In the genomic region with DNA sequence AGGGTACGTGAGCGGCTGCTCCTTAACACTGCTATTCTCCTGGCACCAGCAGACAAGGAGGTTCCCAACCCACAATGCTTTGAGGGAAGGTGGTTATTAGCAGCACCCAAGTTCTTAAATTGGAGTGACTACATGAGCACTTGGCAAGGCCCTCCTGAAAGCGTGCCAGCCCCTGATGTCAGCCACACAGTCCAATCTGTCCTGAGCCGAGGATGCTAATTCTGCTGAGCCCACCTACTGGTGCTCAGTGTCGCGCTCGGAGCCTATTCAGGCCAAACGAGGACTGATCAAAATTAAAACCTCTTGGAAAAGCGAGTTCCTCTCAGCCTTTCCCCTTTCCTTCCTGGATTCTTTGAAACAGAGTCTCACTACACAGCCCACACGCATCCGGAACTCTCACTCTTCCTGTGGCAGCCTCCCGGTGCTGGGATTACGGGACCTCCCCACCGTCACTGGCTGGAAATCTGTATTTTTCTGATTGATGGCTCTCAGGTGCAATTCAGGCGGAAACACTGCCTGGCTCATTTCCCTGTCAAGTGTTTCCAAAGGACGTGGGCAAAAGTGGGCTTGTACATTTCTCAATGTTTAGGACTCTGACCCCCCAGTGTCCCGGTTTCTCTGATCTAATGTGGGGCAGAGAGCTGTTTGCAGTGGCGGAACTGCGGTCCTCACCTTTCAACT, we compare ENCODE assay signal across 9 mouse cellular contexts. TPM values are rescaled to one million over a fixed set of nuclear protein-coding genes. Genes with fewer than 3 reads are reported as not detected.
DNase-seq lines count a peak whose midpoint lies in the region; ATAC-seq and TF ChIP-seq lines count a peak whose summit lies in the region.
"Had no signal": no experiment of that assay in that cellular context is flagged by ENCODE, and none has a peak within 500 bp of the region (broad histone marks: within the 10 kb centered on the region; RNA-seq: fewer than 3 reads in every experiment).

No protein-coding gene starts in this region.

- H3K9me3 ChIP-seq in heart, embryonic 13.5 days = no peaks in the 10 kb centered on the region
- H3K9me3 ChIP-seq in lung, embryonic 16.5 days (ENCODE audit: control insufficient read depth, low read length) = no peaks in the 10 kb centered on the region
- H3K9me3 ChIP-seq in hindbrain, embryonic 16.5 days (ENCODE audit: control insufficient read depth, low read length) = no peaks in the 10 kb centered on the region

- TF ChIP-seq CTCF in liver, adult 2 months (IDR thresholded peaks at IDR 0.05; ENCODE audit: low read depth, low read length) = no peak

- peak overlapping the region; percentile 98 for H3K27ac ChIP-seq in liver, adult 2 months (replicated peaks; ENCODE audit: insufficient read depth, low read depth, low read length)
- H3K27ac ChIP-seq in heart, embryonic 13.5 days (replicated peaks) = peak overlapping the region; percentile 53
- peak overlapping the region; percentile 1; the same call in 1 of the 2 replicates for H3K27ac ChIP-seq in lung, embryonic 16.5 days (ENCODE audit: low read length)
- no peak overlapping the region for H3K27ac ChIP-seq in hindbrain, embryonic 16.5 days (ENCODE audit: low read depth, low read length)

- 13% methylated on average over 19 of the region's 19 CpGs for WGBS in liver, adult 2 months
- 65% methylated on average over 19 of the region's 19 CpGs for WGBS in heart, embryonic 13.5 days
- 62% methylated on average over 19 of the region's 19 CpGs for WGBS in lung, embryonic 16.5 days
- 76% methylated on average over 19 of the region's 19 CpGs for WGBS in hindbrain, embryonic 16.5 days

- no peak for ATAC-seq in heart, embryonic 13.5 days (ENCODE audit: extremely low read depth, insufficient number of reproducible peaks, low FRiP score, low TSS enrichment)
- ATAC-seq in lung, embryonic 16.5 days (ENCODE audit: low read depth) = peak; percentile 68; the same call in 1 of the 2 replicates
- no peak for ATAC-seq in hindbrain, embryonic 16.5 days

- H3K4me2 ChIP-seq in heart, embryonic 13.5 days = 0 out of 2 replicates have a peak overlapping the region, but pooled peaks have one; percentile 14
- H3K4me2 ChIP-seq in lung, embryonic 16.5 days (ENCODE audit: low read depth, low read length) = no peak overlapping the region
- no peak overlapping the region for H3K4me2 ChIP-seq in hindbrain, embryonic 16.5 days (ENCODE audit: low read length)

- DNase-seq in liver, adult 2 months (ENCODE audit: extremely low read depth, low read depth, low spot score) = peak; percentile 95
- no peak for DNase-seq in liver
- peak; percentile 98 for DNase-seq in cerebellum, postnatal 25 days
- DNase-seq in layer of hippocampus, adult 8-10 months (ENCODE audit: low spot score in 2 of 2) = peak; percentile 77 to 83
- no peak for DNase-seq in embryo, embryonic 11 days

- H3K9ac ChIP-seq in liver, adult 2 months (ENCODE audit: low read depth, low read length) = peak overlapping the region; percentile 63
- no peak overlapping the region for H3K9ac ChIP-seq in heart, embryonic 13.5 days
- no peak overlapping the region for H3K9ac ChIP-seq in lung, embryonic 16.5 days (ENCODE audit: low read length)
- H3K9ac ChIP-seq in hindbrain, embryonic 16.5 days (ENCODE audit: low read depth, low read length) = no peak overlapping the region

- no peaks in the 10 kb centered on the region for H3K27me3 ChIP-seq in liver, adult 2 months (ENCODE audit: control insufficient read depth, insufficient read depth, low read length)
- no peaks in the 10 kb centered on the region for H3K27me3 ChIP-seq in heart, embryonic 13.5 days (replicated peaks)
- no peaks in the 10 kb centered on the region for H3K27me3 ChIP-seq in lung, embryonic 16.5 days (ENCODE audit: control insufficient read depth, insufficient read depth, low read depth, low read length)
- H3K27me3 ChIP-seq in hindbrain, embryonic 16.5 days (replicated peaks; ENCODE audit: control insufficient read depth, insufficient read depth, low read length) = no peaks in the 10 kb centered on the region

- H3K36me3 ChIP-seq in liver, adult 2 months (ENCODE audit: control insufficient read depth, insufficient read depth, low read length) = no peaks in the 10 kb centered on the region
- H3K36me3 ChIP-seq in heart, embryonic 13.5 days = peaks cover 8% of the 10 kb centered on the region; the same call in 1 of the 2 replicates
- no peaks in the 10 kb centered on the region for H3K36me3 ChIP-seq in lung, embryonic 16.5 days (ENCODE audit: control insufficient read depth, insufficient read depth, low read length)
- H3K36me3 ChIP-seq in hindbrain, embryonic 16.5 days (ENCODE audit: control insufficient read depth, insufficient read depth, low read length) = peaks cover 27% of the 10 kb centered on the region

- H3K4me3 ChIP-seq in liver, adult 2 months (ENCODE audit: insufficient read depth, low read depth, low read length) = peak overlapping the region; percentile 11
- H3K4me3 ChIP-seq in heart, embryonic 13.5 days = no peak overlapping the region
- no peak overlapping the region for H3K4me3 ChIP-seq in lung, embryonic 16.5 days (ENCODE audit: low read length)
- H3K4me3 ChIP-seq in hindbrain, embryonic 16.5 days (ENCODE audit: low read length) = no peak overlapping the region

- H3K4me1 ChIP-seq in liver, adult 2 months (ENCODE audit: control insufficient read depth, insufficient read depth, low read length) = peaks cover 35% of the 10 kb centered on the region
- peaks cover 14% of the 10 kb centered on the region for H3K4me1 ChIP-seq in heart, embryonic 13.5 days
- H3K4me1 ChIP-seq in lung, embryonic 16.5 days (replicated peaks; ENCODE audit: control insufficient read depth, insufficient read depth, low read length) = peaks cover 3% of the 10 kb centered on the region; the same call in 1 of the 2 replicates
- H3K4me1 ChIP-seq in hindbrain, embryonic 16.5 days (ENCODE audit: control insufficient read depth, insufficient read depth, low read depth, low read length) = no peaks in the 10 kb centered on the region

- H3K79me2 ChIP-seq in liver, adult 2 months (ENCODE audit: control insufficient read depth, insufficient read depth, low read length) = no peaks in the 10 kb centered on the region

- no peak for TF ChIP-seq POLR2A in liver, adult 2 months (IDR thresholded peaks at IDR 0.05; ENCODE audit: extremely low read depth, insufficient read depth, low read length)

RNA-seq across cellular contexts. Expression of a gene that starts 9.7 kb away (rescaled TPM):
- total RNA-seq in liver, adult 2 months (2014; rRNA removed) = 16.7 and 18.5 TPM in 2 replicates
- polyA plus RNA-seq in liver, adult 2 months (2012; rRNA removed) = 34.7 and 38.3 TPM in 2 replicates
- polyA plus RNA-seq in heart, embryonic 13.5 days (2015; fragmentation: Nextera tagmentation; extraction: Ambion mirVana) = 39.2 and 48.9 TPM in 2 replicates
- 10 to 100 TPM; 61.0 to 86.0 (median 77.0) TPM for total RNA-seq in layer of hippocampus, adult 8-10 months (2022)
- polyA plus RNA-seq in lung, embryonic 16.5 days (2015; fragmentation: Nextera tagmentation; extraction: Ambion mirVana) = 44.5 and 45.1 TPM in 2 replicates
- polyA plus RNA-seq in hindbrain, embryonic 16.5 days (2015; fragmentation: Nextera tagmentation; extraction: Ambion mirVana) = 21.6 and 22.0 TPM in 2 replicates

RNA-seq across cellular contexts. Expression of a gene that starts 10.0 kb away (rescaled TPM):
- total RNA-seq in liver, adult 2 months (2014; rRNA removed) = 0.55 and 0.87 TPM in 2 replicates
- 7.9 TPM in 2 replicates for polyA plus RNA-seq in liver, adult 2 months (2012; rRNA removed)
- 1.1 and 1.7 TPM in 2 replicates for polyA plus RNA-seq in heart, embryonic 13.5 days (2015; fragmentation: Nextera tagmentation; extraction: Ambion mirVana)
- total RNA-seq in layer of hippocampus, adult 8-10 months (2022) = 100 to 1,000 TPM; 344 to 361 (median 348) TPM
- 1.1 and 1.3 TPM in 2 replicates for polyA plus RNA-seq in lung, embryonic 16.5 days (2015; fragmentation: Nextera tagmentation; extraction: Ambion mirVana)
- polyA plus RNA-seq in hindbrain, embryonic 16.5 days (2015; fragmentation: Nextera tagmentation; extraction: Ambion mirVana) = 76.8 and 84.4 TPM in 2 replicates

RNA-seq across cellular contexts. Expression of a gene that starts 14.0 kb away (rescaled TPM):
- 458 and 477 TPM in 2 replicates for total RNA-seq in liver, adult 2 months (2014; rRNA removed)
- polyA plus RNA-seq in liver, adult 2 months (2012; rRNA removed) = 1,150 and 1,162 TPM in 2 replicates
- polyA plus RNA-seq in heart, embryonic 13.5 days (2015; fragmentation: Nextera tagmentation; extraction: Ambion mirVana) = 19.5 and 21.6 TPM in 2 replicates
- total RNA-seq in layer of hippocampus, adult 8-10 months (2022) = 10 to 100 TPM in 2 of 4 experiments, 1 to 10 TPM in 2; 4.8 to 12.2 (median 10.7) TPM
- polyA plus RNA-seq in lung, embryonic 16.5 days (2015; fragmentation: Nextera tagmentation; extraction: Ambion mirVana) = 27.5 and 32.1 TPM in 2 replicates
- 11.9 and 12.1 TPM in 2 replicates for polyA plus RNA-seq in hindbrain, embryonic 16.5 days (2015; fragmentation: Nextera tagmentation; extraction: Ambion mirVana)

RNA-seq across cellular contexts. Expression of a gene that starts 29.0 kb away (rescaled TPM):
- total RNA-seq in liver, adult 2 months (2014; rRNA removed) = not detected in 2 replicates
- polyA plus RNA-seq in liver, adult 2 months (2012; rRNA removed) = not detected in 2 replicates
- not detected in 2 replicates for polyA plus RNA-seq in heart, embryonic 13.5 days (2015; fragmentation: Nextera tagmentation; extraction: Ambion mirVana)
- total RNA-seq in layer of hippocampus, adult 8-10 months (2022) = 1 to 10 TPM; 2.0 to 5.7 (median 2.3) TPM
- polyA plus RNA-seq in lung, embryonic 16.5 days (2015; fragmentation: Nextera tagmentation; extraction: Ambion mirVana) = not detected in 2 replicates
- not detected in 2 replicates for polyA plus RNA-seq in hindbrain, embryonic 16.5 days (2015; fragmentation: Nextera tagmentation; extraction: Ambion mirVana)
- polyA plus RNA-seq: neural tube, embryonic 11.5 days had no signal

RNA-seq across cellular contexts. Expression of a gene that starts 37.9 kb away (rescaled TPM):
- 2.6 and 5.4 TPM in 2 replicates for total RNA-seq in liver, adult 2 months (2014; rRNA removed)
- 5.5 and 7.8 TPM in 2 replicates for polyA plus RNA-seq in liver, adult 2 months (2012; rRNA removed)
- polyA plus RNA-seq in heart, embryonic 13.5 days (2015; fragmentation: Nextera tagmentation; extraction: Ambion mirVana) = 12.6 and 17.0 TPM in 2 replicates
- 10 to 100 TPM; 46.6 to 56.4 (median 48.7) TPM for total RNA-seq in layer of hippocampus, adult 8-10 months (2022)
- 13.8 and 18.1 TPM in 2 replicates for polyA plus RNA-seq in lung, embryonic 16.5 days (2015; fragmentation: Nextera tagmentation; extraction: Ambion mirVana)
- 12.8 and 14.6 TPM in 2 replicates for polyA plus RNA-seq in hindbrain, embryonic 16.5 days (2015; fragmentation: Nextera tagmentation; extraction: Ambion mirVana)

Comparison
In these comparisons a context has a peak if more than half of its experiments do, and no peak if none do; other contexts are left out.
1. DNase-seq: peak in liver, adult 2 months (single experiment), cerebellum, postnatal 25 days (2 of 2) and layer of hippocampus, adult 8-10 months (2 of 2); none in liver (single experiment) and embryo, embryonic 11 days (single experiment).
2. RNA of a gene that starts 14.0 kb away (polyA plus RNA-seq): 1,150 to 1,162 TPM in liver, adult 2 months; 27.5 to 32.1 TPM in lung, embryonic 16.5 days, 19.5 to 21.6 TPM in heart, embryonic 13.5 days and 11.9 to 12.1 TPM in hindbrain, embryonic 16.5 days; every median in the first group is over 10 times any median in the second.